Mouse (Mus musculus) liver, postnatal 0 days (tissue): ENCODE results near the gene Ablim1. TPM values are rescaled to one million over a fixed set of nuclear protein-coding genes. Genes with fewer than 3 reads are reported as not detected.

Experiments
- ATAC-seq: fragments of 200-750 bp; cut with Nextera tagmentation; 2 replicates; pipeline ENCODE4 v1.8.0; 2017; ENCODE audit warnings: mild to moderate bottlenecking, moderate library complexity
- DNase-seq: peaks from one replicate; pipeline ENCODE4 v3.0.0-alpha.2; 2016
- H3K27ac ChIP-seq: fragments of 300-500 bp; sonication (generic); 2 replicates; pipeline ENCODE4 v1.5.1; 2014; ENCODE audit warnings: antibody characterized with exemption, moderate library complexity, mild to moderate bottlenecking, low read depth
- H3K27me3 ChIP-seq: fragments of 300-500 bp; sonication (generic); 2 replicates; pipeline ENCODE4 v1.6.1; 2014; ENCODE audit warnings: low read length, control low read depth, mixed read lengths; ENCODE audit not compliant: insufficient read depth
- H3K36me3 ChIP-seq: fragments of 300-500 bp; sonication (generic); replicated peaks from 2 replicates; pipeline ENCODE4 v1.6.1; 2014; ENCODE audit warnings: mild to moderate bottlenecking, control low read depth, low read length, moderate library complexity, mixed read lengths; ENCODE audit not compliant: insufficient read depth
- H3K4me1 ChIP-seq: fragments of 300-500 bp; sonication (generic); 2 replicates; pipeline ENCODE4 v1.6.1; 2014; ENCODE audit warnings: antibody characterized with exemption, mild to moderate bottlenecking, control low read depth; ENCODE audit not compliant: insufficient read depth
- H3K4me2 ChIP-seq: fragments of 300-500 bp; sonication (generic); 2 replicates; pipeline ENCODE4 v1.6.1; 2014; ENCODE audit warnings: low read depth, mild to moderate bottlenecking, low read length, moderate library complexity, mixed read lengths
- H3K4me3 ChIP-seq: fragments of 300-500 bp; sonication (generic); 2 replicates; pipeline ENCODE4 v1.5.1; 2014; ENCODE audit warnings: low read depth, low read length
- H3K9ac ChIP-seq: fragments of 300-500 bp; sonication (generic); replicated peaks from 2 replicates; pipeline ENCODE4 v1.6.1; 2014; ENCODE audit warnings: mild to moderate bottlenecking, moderate library complexity
- H3K9me3 ChIP-seq: fragments of 300-500 bp; sonication (generic); 2 replicates; pipeline ENCODE4 v1.6.1; 2016; ENCODE audit warnings: mild to moderate bottlenecking, control low read depth, low read length, mixed read lengths
- CTCF ChIP-seq: sonication (generic); IDR thresholded peaks from 2 replicates; pipeline ENCODE4 v1.5.1; 2016; ENCODE audit warnings: antibody characterized with exemption, low read depth
- EP300 ChIP-seq: IDR thresholded peaks from 2 replicates; pipeline ENCODE4 v1.6.1; 2016; ENCODE audit warnings: antibody characterized with exemption, low read depth, mild to moderate bottlenecking
- WGBS: fragments of 180-500 bp; shearing (Covaris S2); extraction: QIAGEN DNeasy Blood & Tissue Kit; methylation state at CpG from one replicate; pipeline ENCODE4 v1.1.7; 2014; ENCODE audit not compliant: insufficient replicate concordance; 5-methylcytosine and 5-hydroxymethylcytosine counted together
- polyA plus RNA-seq: library from polyadenylated mRNA; unstranded; fragments of >200 nt; fragmentation: Nextera tagmentation; extraction: Ambion mirVana; gene quantifications from 2 replicates; pipeline ENCODE4 v1.2.1, GENCODE M21; 2015

The Ablim1 gene
- polyA plus RNA-seq, 1 experiment from 2014 or later: 12.0 TPM

DNA sequence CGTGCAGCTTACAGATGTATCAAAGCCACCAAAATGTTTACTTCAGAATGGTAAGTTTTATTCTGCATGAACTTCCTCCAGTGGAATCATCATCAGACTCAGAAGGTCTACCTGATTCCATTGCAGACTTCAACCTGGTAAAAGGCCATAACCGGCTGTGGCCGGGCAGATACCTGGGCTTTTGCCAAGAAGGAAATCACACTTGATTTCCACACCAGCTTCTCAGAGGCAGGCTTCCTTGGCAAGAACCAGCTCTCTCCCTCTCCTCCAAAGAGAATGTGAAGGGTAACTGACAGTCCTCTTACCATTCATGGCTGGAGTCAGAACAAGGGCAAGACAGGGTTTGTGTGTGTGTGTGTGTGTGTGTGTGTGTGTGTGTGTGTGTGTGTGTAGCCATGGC is 171.1 kb downstream of the Ablim1 start:
- H3K4me1 ChIP-seq: no peaks in the 10 kb centered on the region
- ATAC-seq (no peak), DNase-seq (no peak)
- H3K9ac ChIP-seq: no peak overlapping the region
- no peaks in the 10 kb centered on the region for H3K27me3 ChIP-seq
- H3K27ac ChIP-seq: no peak overlapping the region
- 83% methylated on average over 3 of the region's 3 CpGs for WGBS
- H3K36me3 ChIP-seq: 0 out of 2 replicates have a peak, but pooled peaks cover 6% of the 10 kb centered on the region
- no peak overlapping the region for H3K4me3 ChIP-seq
- no peaks in the 10 kb centered on the region for H3K9me3 ChIP-seq
- TF ChIP-seq EP300 (no peak), CTCF (no peak)
- no peak overlapping the region for H3K4me2 ChIP-seq

DNA sequence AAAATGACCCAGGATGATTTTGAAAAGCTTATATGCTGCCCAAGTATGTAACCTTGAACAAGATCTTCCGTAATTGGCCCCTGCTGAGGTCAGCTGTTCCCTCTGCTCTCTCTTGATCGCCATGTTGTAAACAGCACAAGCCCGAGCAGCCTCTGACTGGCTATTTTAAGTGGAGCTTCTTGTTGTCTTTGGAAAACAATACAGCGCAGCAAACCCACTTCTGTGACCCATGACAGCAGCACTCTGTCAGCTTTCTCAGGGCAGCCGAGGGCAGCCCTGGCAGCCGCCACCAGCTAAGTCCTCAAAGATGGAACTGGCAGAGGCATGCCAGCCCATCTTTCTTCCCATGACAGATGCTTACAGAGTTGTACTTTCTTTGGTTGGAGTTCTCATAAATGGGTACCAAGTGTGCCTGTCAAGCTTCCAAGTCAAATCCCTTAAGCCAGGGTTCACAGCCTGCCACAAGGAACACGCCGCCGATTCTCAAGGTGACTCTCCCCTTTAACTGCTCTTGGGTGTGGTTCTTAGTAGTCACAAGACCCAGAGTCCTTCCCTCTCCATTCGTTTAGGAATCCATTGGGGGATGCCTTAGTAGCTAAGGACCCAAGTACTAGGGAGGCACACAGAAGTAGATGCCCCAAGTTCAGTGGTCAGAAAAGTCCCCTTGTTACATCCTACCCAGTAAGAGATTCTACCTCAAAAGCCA is 172.8 kb downstream of the Ablim1 start:
- H3K4me2 ChIP-seq: no peak overlapping the region
- H3K4me3 ChIP-seq: no peak overlapping the region
- WGBS: 80% methylated on average over 10 of the region's 10 CpGs
- H3K9me3 ChIP-seq: no peaks in the 10 kb centered on the region
- H3K36me3 ChIP-seq: 0 out of 2 replicates have a peak, but pooled peaks cover 6% of the 10 kb centered on the region
- DNase-seq (no peak), ATAC-seq (no peak)
- H3K9ac ChIP-seq: no peak overlapping the region
- no peaks in the 10 kb centered on the region for H3K4me1 ChIP-seq
- H3K27ac ChIP-seq: no peak overlapping the region
- TF ChIP-seq CTCF: no peak
- no peak for TF ChIP-seq EP300
- H3K27me3 ChIP-seq: no peaks in the 10 kb centered on the region

DNA sequence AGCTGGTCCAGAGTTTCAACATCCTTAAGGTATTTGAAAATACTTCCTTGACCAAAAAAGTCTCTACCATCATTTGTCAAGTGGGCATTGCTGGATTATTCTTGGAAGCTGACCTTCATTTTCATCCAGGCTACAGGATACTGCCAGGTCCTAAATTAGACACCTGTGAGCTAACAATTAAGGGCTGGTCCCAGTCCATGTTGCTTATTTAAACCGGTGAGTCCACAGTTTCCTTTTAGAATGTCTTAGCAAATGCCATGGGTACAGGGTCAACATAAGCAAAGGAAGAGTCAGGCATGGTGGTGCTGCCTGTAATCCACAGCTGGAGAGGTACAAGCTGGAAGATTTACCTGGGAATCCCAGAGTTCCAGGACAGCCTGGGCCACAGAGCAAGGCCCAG is 173.8 kb downstream of the Ablim1 start:
- Histone ChIP-seq H3K9me3 (no peaks in the 10 kb centered on the region), H3K27me3 (no peaks in the 10 kb centered on the region), H3K4me1 (no peaks in the 10 kb centered on the region), H3K4me2 (no peak overlapping the region), H3K9ac (no peak overlapping the region), H3K4me3 (no peak overlapping the region), H3K27ac (no peak overlapping the region), H3K36me3 (0 out of 2 replicates have a peak, but pooled peaks cover 6% of the 10 kb centered on the region)
- ATAC-seq (no peak), DNase-seq (no peak)
- no peak for TF ChIP-seq EP300
- WGBS: 80% methylated on average over 1 of the region's 1 CpGs

DNA sequence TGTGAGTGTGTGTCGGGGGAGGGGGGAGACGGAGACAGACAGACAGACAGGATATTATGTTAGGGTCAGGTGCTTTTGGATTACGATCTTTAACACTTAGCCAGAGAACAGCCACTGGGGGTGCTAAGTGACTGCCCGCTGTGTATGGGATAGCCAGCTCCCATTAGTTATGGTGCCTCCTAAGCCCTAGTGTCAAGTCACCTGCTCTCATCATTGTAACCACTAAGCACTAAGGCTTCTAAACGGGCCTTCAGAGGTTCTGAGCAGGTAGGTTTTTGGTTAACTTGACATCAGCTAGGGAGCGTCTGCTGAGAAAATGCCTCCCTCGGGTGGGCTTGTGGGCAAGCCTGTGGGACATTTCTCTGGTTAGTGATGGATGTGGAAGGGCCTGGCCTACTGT is 174.6 kb downstream of the Ablim1 start:
- no peaks in the 10 kb centered on the region for H3K4me1 ChIP-seq
- no peak for ATAC-seq
- TF ChIP-seq EP300 (no peak), CTCF (no peak)
- no peaks in the 10 kb centered on the region for H3K9me3 ChIP-seq
- H3K4me3 ChIP-seq: no peak overlapping the region
- H3K36me3 ChIP-seq: 0 out of 2 replicates have a peak, but pooled peaks cover 4% of the 10 kb centered on the region
- no peaks in the 10 kb centered on the region for H3K27me3 ChIP-seq
- no peak overlapping the region for H3K4me2 ChIP-seq
- no peak overlapping the region for H3K9ac ChIP-seq
- no peak for DNase-seq
- 72% methylated on average over 7 of the region's 7 CpGs for WGBS
- no peak overlapping the region for H3K27ac ChIP-seq

DNA sequence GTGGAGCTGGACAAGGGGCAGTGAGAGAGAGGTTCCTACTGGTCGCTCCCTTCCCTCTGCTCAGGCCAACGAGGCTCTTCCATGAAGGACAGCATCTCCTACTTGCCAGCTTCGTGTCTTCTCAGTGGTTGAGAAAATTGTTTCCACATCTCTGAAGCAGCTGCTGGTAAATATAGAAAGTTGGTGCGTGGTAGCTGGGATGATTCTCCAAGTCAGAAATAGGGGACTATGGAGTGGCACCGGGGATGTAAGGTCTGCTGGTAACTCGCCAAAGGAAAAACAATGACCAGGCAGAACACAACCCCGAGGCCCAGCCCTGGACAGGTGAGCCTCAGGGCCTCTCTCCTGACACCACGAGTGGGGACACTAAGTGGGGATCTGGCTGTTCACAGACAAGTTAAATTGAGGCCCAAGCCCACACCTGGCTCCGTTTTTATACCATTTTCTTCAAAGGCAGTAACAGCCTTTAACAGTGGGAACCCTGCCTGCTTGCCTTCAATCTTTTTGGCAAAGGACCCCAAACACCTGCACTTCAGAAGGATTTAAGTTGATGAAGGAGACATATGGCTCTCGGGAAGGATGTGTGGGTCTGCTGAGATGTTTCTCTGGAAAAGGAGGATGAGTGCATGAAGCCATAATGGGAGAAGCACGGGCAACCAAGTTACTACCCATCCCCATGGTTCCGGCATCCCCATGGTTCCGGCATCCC is 175.7 kb downstream of the Ablim1 start:
- Histone ChIP-seq H3K4me2 (no peak overlapping the region), H3K9me3 (no peaks in the 10 kb centered on the region), H3K4me1 (no peaks in the 10 kb centered on the region), H3K9ac (no peak overlapping the region), H3K36me3 (0 out of 2 replicates have a peak, but pooled peaks cover 2% of the 10 kb centered on the region), H3K27me3 (no peaks in the 10 kb centered on the region), H3K4me3 (no peak overlapping the region), H3K27ac (no peak overlapping the region)
- no peak for ATAC-seq
- TF ChIP-seq EP300: no peak
- no peak for TF ChIP-seq CTCF
- DNase-seq: no peak
- 72% methylated on average over 13 of the region's 13 CpGs for WGBS

DNA sequence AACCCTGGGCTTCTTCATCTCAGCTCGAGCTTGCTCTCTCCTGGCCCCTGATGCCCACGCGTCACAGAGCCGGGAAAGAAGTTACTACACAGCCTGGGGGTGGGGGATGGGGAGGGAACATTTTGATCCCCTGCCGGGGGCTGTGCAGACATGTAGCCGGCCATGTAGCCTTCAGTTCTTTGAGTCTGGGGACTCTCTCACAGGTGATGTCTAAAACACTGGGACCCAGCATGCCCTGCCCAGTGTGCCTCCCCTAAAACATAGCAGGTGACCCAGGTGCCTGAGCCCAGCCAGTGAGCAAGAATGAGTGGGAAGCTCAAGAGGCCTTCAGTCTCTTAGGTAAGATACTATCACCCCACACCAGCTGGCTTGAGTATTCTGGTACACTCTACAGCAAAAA is 176.2 kb downstream of the Ablim1 start:
- TF ChIP-seq EP300 (no peak), CTCF (no peak)
- H3K9me3 ChIP-seq: no peaks in the 10 kb centered on the region
- no peaks in the 10 kb centered on the region for H3K27me3 ChIP-seq
- 0 out of 2 replicates have a peak, but pooled peaks cover 2% of the 10 kb centered on the region for H3K36me3 ChIP-seq
- DNase-seq: no peak
- H3K4me3 ChIP-seq: no peak overlapping the region
- no peak overlapping the region for H3K9ac ChIP-seq
- H3K4me1 ChIP-seq: no peaks in the 10 kb centered on the region
- H3K4me2 ChIP-seq: no peak overlapping the region
- WGBS: 66% methylated on average over 6 of the region's 6 CpGs
- ATAC-seq: no peak
- H3K27ac ChIP-seq: no peak overlapping the region
